Mouse (Mus musculus) A20 (cell line): ENCODE data around the gene Usb1.

ENCODE experiments used
- DNase-seq: peaks from one replicate; pipeline ENCODE4 v3.0.0-alpha.2; 2011; ENCODE audit warnings: low read depth, low spot score

Gene Usb1

GRCm38 (mm10) chr8:95335706-95336105 is 3.6 kb downstream of the Usb1 start:
- peak; percentile 51 for DNase-seq

GRCm38 (mm10) chr8:95336363-95336762 is 4.3 kb downstream of the Usb1 start:
- DNase-seq, result no peak

DNA sequence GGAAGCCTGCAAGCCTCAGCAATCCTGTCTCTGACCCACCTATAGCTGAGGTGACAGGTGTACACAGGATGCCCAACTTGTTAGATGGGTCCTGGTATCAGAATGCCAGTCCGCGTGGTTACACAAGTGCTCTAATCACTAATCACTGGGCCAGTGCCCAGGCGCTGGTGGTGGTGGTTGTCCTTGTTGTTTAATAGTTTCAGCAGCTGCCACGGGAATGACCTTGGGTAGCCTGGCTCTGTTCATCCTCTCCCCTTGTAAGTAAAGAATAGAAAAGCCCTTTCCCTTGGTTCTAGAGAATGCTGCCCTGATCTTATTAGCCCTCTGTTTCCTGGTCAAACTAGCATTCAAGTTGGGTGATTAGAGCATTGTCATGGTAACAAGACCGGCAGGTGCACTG is 9.6 kb downstream of the Usb1 start:
- DNase-seq, result no peak

GRCm38 (mm10) chr8:95344668-95345067 is 12.6 kb downstream of the Usb1 start:
- DNase-seq, result no peak

- DNase-seq, result peak; percentile 69
Observed at GRCm38 (mm10) chr8:95346643-95347545, 14.8 kb downstream of the Usb1 start.

DNA sequence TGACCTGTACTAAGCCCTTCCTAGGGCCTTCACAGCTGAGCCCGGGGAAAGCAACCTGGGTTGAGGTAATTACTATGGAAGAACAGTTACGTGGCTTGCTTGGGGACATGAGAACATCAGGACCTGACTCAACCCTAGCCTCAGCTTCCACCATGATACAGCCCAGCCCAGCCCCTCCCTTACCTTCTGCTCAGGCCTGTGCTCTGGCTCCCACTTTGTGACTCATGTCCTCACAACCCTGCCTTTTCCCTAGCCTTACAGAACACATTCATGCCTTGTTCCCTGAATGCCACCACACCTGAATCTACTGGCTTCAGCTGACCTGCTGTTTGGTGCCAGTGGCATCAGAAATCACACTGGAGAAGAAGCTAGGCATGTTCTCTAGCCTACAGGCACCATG is 16.3 kb downstream of the Usb1 start:
- no peak for DNase-seq

DNA sequence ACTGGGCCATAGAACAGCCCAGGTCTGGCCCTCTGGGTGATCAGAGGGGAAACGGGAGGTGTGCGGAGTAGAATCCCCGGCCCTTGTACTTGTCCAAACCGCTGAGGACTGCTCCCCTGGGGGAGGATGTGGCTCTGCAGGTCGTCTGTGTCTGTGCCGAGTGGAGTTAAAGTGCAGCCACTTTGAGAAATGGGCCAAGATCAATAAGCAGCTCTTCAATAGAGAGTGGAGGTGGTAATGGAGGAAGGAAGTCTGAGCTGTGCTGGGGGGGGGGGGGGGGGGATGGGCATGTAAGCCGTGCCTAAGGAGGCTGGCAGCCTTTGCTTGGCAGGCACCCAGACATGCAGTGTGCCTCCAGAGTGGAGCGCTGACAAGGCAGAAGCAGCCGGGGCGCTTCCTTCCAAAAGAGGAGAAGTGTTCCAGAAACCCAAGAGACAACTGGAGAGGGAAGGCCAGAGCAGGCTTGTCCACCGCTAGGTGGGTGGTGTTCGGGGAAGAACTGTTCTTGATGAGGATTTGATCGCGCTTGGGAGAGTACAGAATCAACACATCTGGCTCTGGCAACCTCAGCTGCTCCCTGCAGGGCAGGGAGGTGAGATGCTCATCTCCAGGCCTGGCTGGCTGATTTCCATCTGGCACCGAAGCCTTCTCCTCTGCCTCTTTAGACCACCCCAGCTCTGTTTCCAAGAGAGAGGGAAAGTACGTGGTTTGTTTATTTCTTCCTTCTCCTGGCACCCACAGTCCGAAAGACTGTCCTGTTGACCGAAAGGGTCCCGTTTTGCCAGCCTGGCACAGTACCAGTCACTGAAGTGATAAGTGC is 16.9 kb downstream of the Usb1 start:
- DNase-seq, result no peak

DNA sequence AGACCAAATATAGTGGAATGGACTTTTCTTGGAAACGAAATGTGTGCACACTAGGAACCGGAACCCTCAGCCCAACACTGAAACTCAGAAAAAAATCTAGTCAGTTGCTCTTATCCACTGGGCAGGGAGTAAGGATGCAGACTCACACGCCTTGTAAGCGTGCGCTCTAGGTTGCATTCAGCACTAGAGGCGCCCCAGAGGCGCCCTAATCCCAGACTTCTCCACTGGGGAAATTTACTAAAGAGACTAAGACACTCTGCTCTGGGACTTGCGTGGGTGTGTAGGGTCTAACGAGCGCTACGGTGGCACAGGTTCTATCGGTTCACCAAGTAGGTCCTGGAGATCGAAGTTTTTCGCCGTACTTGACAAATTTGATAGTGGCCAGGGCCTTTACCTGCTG is 19.4 kb downstream of the Usb1 start:
- no peak for DNase-seq

DNA sequence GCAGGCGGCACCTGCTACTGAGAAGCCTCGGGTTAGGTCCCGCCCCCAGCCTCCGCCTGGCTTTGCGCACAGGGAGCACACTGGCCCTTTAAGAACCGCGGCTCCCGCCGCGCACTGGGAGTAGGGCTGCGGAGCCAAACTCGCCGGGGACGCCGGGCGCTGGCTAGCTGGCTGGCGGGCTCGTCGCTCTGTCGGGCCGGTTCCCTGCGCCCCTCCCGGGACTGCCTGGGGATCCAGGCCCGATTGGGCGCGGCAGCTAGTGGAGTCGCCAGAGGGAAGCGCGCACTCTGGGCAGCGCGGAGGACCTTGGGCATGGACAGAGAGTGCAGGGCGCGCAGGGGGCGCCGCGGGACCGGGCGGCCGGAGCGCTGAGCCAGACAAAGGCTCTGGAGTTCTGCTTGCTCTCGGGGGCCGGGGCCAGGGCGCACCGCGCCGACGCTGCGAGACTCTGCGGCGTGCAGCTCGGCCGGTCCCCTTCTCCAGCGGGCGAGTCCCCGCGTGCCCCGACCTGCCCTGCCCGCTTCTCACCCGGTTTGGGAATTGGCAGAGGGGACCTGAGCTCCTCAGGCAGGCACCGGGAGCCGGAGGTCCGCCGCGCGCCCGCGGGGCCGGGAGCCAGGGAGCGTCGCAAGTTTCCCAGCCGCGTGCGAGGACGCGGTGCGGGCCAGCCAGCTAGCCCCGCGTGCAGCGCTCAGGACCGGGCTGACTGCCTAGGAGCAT is 20.2 kb downstream of the Usb1 start, which contains the start of gene Mmp15:
Gene Mmp15 (plus strand): TSS at position 118 of the 720 bp plus-strand sequence.
- DNase-seq, result no peak

- no peak for DNase-seq
Observed at GRCm38 (mm10) chr8:95352871-95353866, 21.1 kb downstream of the Usb1 start.

DNA sequence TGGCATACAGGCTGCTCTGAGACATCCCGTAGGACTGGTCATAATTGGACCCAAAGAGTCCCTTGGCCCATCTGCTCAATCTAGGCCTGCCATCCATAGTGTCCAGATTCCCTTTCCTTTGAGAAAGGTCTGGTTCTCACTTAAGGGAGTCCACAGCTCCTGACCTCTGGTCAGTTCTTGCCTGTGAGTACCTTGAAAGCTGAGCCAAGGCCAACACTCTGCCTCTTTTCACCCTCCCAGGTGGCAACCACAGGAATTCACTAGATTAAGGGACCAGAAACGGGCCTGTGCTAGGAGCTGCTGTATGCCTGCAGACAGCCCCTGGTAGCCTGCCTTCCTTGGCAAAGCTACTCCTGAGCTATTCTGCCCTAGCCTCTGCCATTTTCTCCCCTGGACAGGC is 22.5 kb downstream of the Usb1 start:
- no peak for DNase-seq

DNA sequence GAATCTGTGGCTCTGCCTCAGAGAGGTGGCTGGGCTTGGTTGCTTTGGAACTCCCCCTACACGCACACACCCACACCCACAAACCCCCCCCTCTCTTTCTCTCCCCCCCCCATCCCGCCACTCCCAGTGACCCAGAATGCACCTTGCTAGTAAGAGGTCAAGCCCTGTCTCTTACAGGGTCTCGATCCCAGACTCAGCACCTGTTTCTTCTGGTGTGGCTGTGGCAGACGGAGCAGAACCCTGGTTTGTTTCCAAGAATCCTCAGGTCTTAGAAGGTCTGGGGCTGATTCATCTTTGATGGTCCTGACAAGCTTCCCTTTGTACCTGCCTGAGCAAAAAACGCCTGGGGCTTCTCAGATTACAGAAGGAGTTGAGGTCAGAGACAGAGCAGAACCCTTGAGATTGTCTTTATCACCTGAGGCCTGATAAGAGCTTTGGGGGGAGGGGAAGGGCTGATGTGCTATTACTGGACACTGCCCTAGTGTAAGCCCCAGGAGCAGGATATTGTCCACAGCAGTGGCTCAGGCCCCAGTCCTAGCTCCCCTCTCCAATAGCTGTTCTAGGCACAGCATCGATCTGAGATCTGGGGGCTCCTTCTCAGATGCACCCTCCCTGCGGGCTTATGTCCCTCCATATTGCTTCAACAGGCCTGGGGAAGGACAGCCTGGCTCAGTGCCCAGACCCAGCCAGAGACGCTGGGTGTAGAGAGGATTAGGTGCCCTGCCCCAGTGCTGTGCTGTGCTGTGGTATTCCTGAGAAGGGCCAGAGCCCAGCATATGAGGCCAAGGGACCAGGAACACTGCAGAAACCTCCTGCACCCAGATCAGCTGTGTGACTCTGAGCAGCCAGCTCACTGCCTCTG is 26.7 kb downstream of the Usb1 start:
- DNase-seq, result no peak

GRCm38 (mm10) chr8:95360181-95361015 is 28.3 kb downstream of the Usb1 start:
- peak; percentile 76 for DNase-seq

GRCm38 (mm10) chr8:95361016-95361341 is 28.9 kb downstream of the Usb1 start:
- DNase-seq, result no peak

DNA sequence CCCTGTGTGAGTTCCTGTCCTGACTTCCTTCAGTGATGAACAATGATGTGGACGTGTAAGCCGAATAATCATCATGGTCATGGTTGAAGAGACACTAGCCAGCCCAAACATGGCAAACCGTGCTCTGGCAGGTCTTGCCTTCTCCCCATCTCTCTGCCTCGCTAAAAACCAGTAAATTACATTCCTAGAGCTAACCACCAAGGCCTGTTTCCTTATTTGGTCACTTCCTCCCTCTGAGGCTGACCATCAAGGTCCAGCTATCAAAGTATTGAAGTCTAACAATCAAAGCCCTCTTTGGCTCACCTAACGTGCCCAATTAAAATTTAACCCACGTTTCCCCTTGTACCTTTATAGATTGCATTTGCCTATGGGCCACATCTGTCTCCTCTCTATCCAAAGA is 30.2 kb downstream of the Usb1 start:
- DNase-seq, result no peak

DNA sequence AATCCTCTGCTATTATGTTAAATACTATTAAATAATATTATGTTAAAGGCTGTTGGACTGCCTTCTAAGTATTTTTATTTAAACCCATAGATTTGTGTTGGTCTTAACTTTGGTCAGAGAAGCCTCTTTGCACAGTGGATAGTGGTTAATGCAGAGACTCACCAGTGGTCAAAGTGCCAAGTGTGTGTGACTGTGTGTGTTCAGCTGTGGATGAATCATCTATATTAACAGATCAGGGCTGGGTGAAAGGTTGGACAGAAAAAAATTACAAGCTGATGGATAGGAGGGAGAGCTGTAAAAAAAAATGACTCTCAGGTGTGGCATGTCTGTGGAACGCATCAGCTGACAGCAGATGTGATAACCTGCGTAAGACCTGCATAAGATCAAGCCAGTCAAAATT is 31.8 kb downstream of the Usb1 start:
- DNase-seq, result no peak

- no peak for DNase-seq
Observed at GRCm38 (mm10) chr8:95369581-95370326, 37.7 kb downstream of the Usb1 start.

GRCm38 (mm10) chr8:95373389-95374002 is 41.4 kb downstream of the Usb1 start:
- no peak for DNase-seq
